In genomic region chr6:137982195-137982737, GRCm38 (mm10) we compare ENCODE assay signal across 11 mouse cellular contexts.
DNase-seq lines count a peak whose midpoint lies in the region; ATAC-seq lines count a peak whose summit lies in the region.
"Had no signal": no experiment of that assay in that cellular context is flagged by ENCODE, and none has a peak within 500 bp of the region (broad histone marks: within the 10 kb centered on the region; RNA-seq: fewer than 3 reads in every experiment).

No protein-coding gene starts in this region.

- no peak overlapping the region for H3K4me2 ChIP-seq in limb, embryonic 11.5 days (ENCODE audit: low read depth, severe bottlenecking)
- H3K4me2 ChIP-seq in embryonic facial prominence, embryonic 12.5 days (replicated peaks) = 0 out of 2 replicates have a peak overlapping the region, but pooled peaks have one; percentile 16
- peak overlapping the region; percentile 25; the same call in 1 of the 2 replicates for H3K4me2 ChIP-seq in hindbrain, embryonic 16.5 days (ENCODE audit: low read length)
- H3K4me2 ChIP-seq: liver, embryonic 11.5 days had no signal

- no peak overlapping the region for H3K27ac ChIP-seq in limb, embryonic 11.5 days (replicated peaks; ENCODE audit: low read depth, low read length)
- H3K27ac ChIP-seq in limb, embryonic 10.5 days = no peak overlapping the region
- H3K27ac ChIP-seq in embryonic facial prominence, embryonic 12.5 days = no peak overlapping the region; the same call in 1 of the 2 replicates
- no peak overlapping the region for H3K27ac ChIP-seq in hindbrain, embryonic 16.5 days (ENCODE audit: low read depth, low read length)

- peak; percentile 23; the same call in 1 of the 2 replicates for ATAC-seq in limb, embryonic 11.5 days (ENCODE audit: insufficient number of reproducible peaks, low FRiP score, low TSS enrichment, low read depth)
- no peak for ATAC-seq in embryonic facial prominence, embryonic 12.5 days (ENCODE audit: insufficient number of reproducible peaks, insufficient read depth, low FRiP score, low TSS enrichment)
- peak; percentile 40; the same call in 1 of the 2 replicates for ATAC-seq in hindbrain, embryonic 16.5 days

- no peaks in the 10 kb centered on the region for H3K36me3 ChIP-seq in limb, embryonic 11.5 days (ENCODE audit: control insufficient read depth, insufficient read depth, low read length)
- H3K36me3 ChIP-seq in limb, embryonic 10.5 days = no peaks in the 10 kb centered on the region
- no peaks in the 10 kb centered on the region for H3K36me3 ChIP-seq in embryonic facial prominence, embryonic 12.5 days
- no peaks in the 10 kb centered on the region for H3K36me3 ChIP-seq in hindbrain, embryonic 16.5 days (ENCODE audit: control insufficient read depth, insufficient read depth, low read length)

- 45% methylated on average over 19 of the region's 19 CpGs for WGBS in limb, embryonic 11.5 days
- 67% methylated on average over 19 of the region's 19 CpGs for WGBS in limb, embryonic 10.5 days
- 35% methylated on average over 19 of the region's 19 CpGs for WGBS in embryonic facial prominence, embryonic 12.5 days
- 50% methylated on average over 19 of the region's 19 CpGs for WGBS in hindbrain, embryonic 16.5 days

- H3K4me3 ChIP-seq in limb, embryonic 11.5 days (ENCODE audit: low read depth, low read length) = no peak overlapping the region
- no peak overlapping the region for H3K4me3 ChIP-seq in limb, embryonic 10.5 days
- no peak overlapping the region for H3K4me3 ChIP-seq in embryonic facial prominence, embryonic 12.5 days
- H3K4me3 ChIP-seq in hindbrain, embryonic 16.5 days (ENCODE audit: low read length) = no peak overlapping the region
- H3K4me3 ChIP-seq: erythroblast, embryonic 14.5 days had no signal

- no peaks in the 10 kb centered on the region for H3K27me3 ChIP-seq in limb, embryonic 11.5 days (ENCODE audit: control insufficient read depth, insufficient read depth, low read length)
- H3K27me3 ChIP-seq in limb, embryonic 10.5 days (ENCODE audit: low read depth, poor library complexity, severe bottlenecking) = no peaks in the 10 kb centered on the region
- no peaks in the 10 kb centered on the region for H3K27me3 ChIP-seq in embryonic facial prominence, embryonic 12.5 days
- no peaks in the 10 kb centered on the region for H3K27me3 ChIP-seq in hindbrain, embryonic 16.5 days (replicated peaks; ENCODE audit: control insufficient read depth, insufficient read depth, low read length)

- H3K9ac ChIP-seq in limb, embryonic 11.5 days (ENCODE audit: low read length) = no peak overlapping the region
- H3K9ac ChIP-seq in embryonic facial prominence, embryonic 12.5 days = no peak overlapping the region
- H3K9ac ChIP-seq in hindbrain, embryonic 16.5 days (ENCODE audit: low read depth, low read length) = no peak overlapping the region

- H3K4me1 ChIP-seq in limb, embryonic 11.5 days (ENCODE audit: control insufficient read depth, insufficient read depth, low read length) = 0 out of 2 replicates have a peak, but pooled peaks cover 2% of the 10 kb centered on the region
- H3K4me1 ChIP-seq in limb, embryonic 10.5 days = peaks cover 24% of the 10 kb centered on the region
- H3K4me1 ChIP-seq in embryonic facial prominence, embryonic 12.5 days = peaks cover 6% of the 10 kb centered on the region; the same call in 1 of the 2 replicates
- peaks cover 5% of the 10 kb centered on the region for H3K4me1 ChIP-seq in hindbrain, embryonic 16.5 days (ENCODE audit: control insufficient read depth, insufficient read depth, low read depth, low read length)

- H3K9me3 ChIP-seq in limb, embryonic 11.5 days (ENCODE audit: control insufficient read depth, low read length) = no peaks in the 10 kb centered on the region
- H3K9me3 ChIP-seq in limb, embryonic 10.5 days (replicated peaks) = no peaks in the 10 kb centered on the region
- no peaks in the 10 kb centered on the region for H3K9me3 ChIP-seq in embryonic facial prominence, embryonic 12.5 days
- H3K9me3 ChIP-seq in hindbrain, embryonic 16.5 days (ENCODE audit: control insufficient read depth, low read length) = no peaks in the 10 kb centered on the region

- DNase-seq in limb, embryonic 11.5 days (ENCODE audit: low spot score) = peak; percentile 33
- no peak for DNase-seq in limb, embryonic 10.5 days (ENCODE audit: low spot score)
- DNase-seq in retina, embryonic 14.5 days (ENCODE audit: low spot score) = peak; percentile 30
- DNase-seq in adrenal gland, postnatal 25 days = no peak
- no peak for DNase-seq in left cerebral cortex, postnatal 25 days (ENCODE audit: low spot score in 2 of 2)
- DNase-seq: gastrocnemius, postnatal 14 days; lung, postnatal 14 days had no signal

- intact Hi-C loops in left cerebral cortex, postnatal 25 days (cut with DNase I) = no loop called here

Comparison
In these comparisons a context has a peak if more than half of its experiments do, and no peak if none do; other contexts are left out.
1. DNase-seq: peak in limb, embryonic 11.5 days (single experiment) and retina, embryonic 14.5 days (single experiment); none in limb, embryonic 10.5 days (single experiment), adrenal gland, postnatal 25 days (single experiment) and left cerebral cortex, postnatal 25 days (0 of 2).